Mouse (Mus musculus) MEL (cell line): ENCODE data around the gene Vasn.

Experiments
- CTCF ChIP-seq, 3 experiments: IDR thresholded peaks in 2 of 3; conservative IDR thresholded peaks in 1 of 3; 2 replicates each; pipeline ENCODE4 v1.5.1; 2011 to 2012; ENCODE audit warnings: low read length in 3 of 3, low read depth in 2 of 3, mild to moderate bottlenecking in 2 of 3, improper control_type of control experiment in 1 of 3, inconsistent platforms in 1 of 3, mixed read lengths in 1 of 3, moderate library complexity in 1 of 3; ENCODE audit not compliant: control insufficient read depth in 1 of 3, insufficient read depth in 1 of 3, poor library complexity in 1 of 3, severe bottlenecking in 1 of 3
- HCFC1 ChIP-seq: IDR thresholded peaks from 2 replicates; pipeline ENCODE4 v1.6.1; 2012; ENCODE audit warnings: low read depth, mild to moderate bottlenecking, inconsistent platforms, low read length, improper control_type of control experiment, moderate library complexity

DNA sequence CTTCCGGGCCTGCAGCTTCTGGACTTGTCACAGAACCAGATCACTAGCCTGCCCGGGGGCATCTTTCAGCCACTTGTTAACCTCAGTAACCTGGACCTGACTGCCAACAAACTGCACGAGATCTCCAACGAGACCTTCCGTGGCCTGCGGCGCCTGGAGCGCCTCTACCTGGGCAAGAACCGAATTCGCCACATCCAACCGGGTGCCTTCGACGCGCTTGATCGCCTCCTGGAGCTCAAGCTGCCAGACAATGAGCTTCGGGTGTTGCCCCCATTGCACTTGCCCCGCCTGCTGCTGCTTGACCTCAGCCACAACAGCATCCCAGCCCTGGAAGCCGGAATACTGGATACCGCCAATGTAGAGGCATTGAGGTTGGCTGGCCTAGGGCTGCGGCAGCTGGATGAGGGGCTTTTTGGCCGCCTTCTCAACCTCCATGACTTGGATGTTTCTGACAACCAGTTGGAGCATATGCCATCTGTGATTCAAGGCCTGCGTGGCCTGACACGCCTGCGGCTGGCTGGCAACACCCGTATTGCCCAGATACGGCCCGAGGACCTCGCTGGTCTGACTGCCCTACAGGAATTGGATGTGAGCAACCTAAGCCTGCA, 8.8 kb downstream of the Vasn start:
- no peak for TF ChIP-seq HCFC1
- no peak for TF ChIP-seq CTCF (IDR thresholded peaks at IDR 0.05 in 2 of 3, conservative IDR thresholded peaks at IDR 0.05 in 1 of 3; ENCODE audit: control insufficient read depth in 1 of 3, insufficient read depth in 1 of 3, low read depth in 2 of 3, low read length in 3 of 3, poor library complexity in 1 of 3, severe bottlenecking in 1 of 3)
